Mouse (Mus musculus): ENCODE measurements at regions not wholly inside any gene's neighbourhood (a gene's known extent, or its start where the extent isn't known, plus 50 kb on each side); places are given as distances from the start of the nearest gene placed in this dataset.

- DNase-seq (ENCODE audit: low read depth, low spot score): no peak
These were observed 200.6 kb downstream of the Chm start for GRCm38 (mm10) chrX:112984668-112985067.

GRCm38 (mm10) chrX:112984073-112984472 is 201.2 kb downstream of the Chm start:
- DNase-seq (ENCODE audit: low read depth, low spot score): no peak

- DNase-seq (ENCODE audit: low read depth, low spot score): peak; percentile 12
These were observed 206.7 kb downstream of the Chm start for GRCm38 (mm10) chrX:112978583-112978982.

- DNase-seq (ENCODE audit: low read depth, low spot score): no peak
These were observed 221.2 kb downstream of the Chm start for GRCm38 (mm10) chrX:112964093-112964492.

GRCm38 (mm10) chrX:112949792-112950191 is 235.5 kb downstream of the Chm start:
- DNase-seq (ENCODE audit: low read depth, low spot score): no peak

GRCm38 (mm10) chrX:112947521-112947920 is 237.8 kb downstream of the Chm start:
- DNase-seq (ENCODE audit: low read depth, low spot score): no peak

GRCm38 (mm10) chrX:112925542-112926182 is 227.2 kb upstream of the Pof1b start:
- DNase-seq (ENCODE audit: low read depth, low spot score): no peak

GRCm38 (mm10) chrX:112903631-112904410 is 205.4 kb upstream of the Pof1b start:
- DNase-seq (ENCODE audit: low read depth, low spot score): peak; percentile 8

GRCm38 (mm10) chrX:112886539-112886938 is 188.1 kb upstream of the Pof1b start:
- DNase-seq (ENCODE audit: low read depth, low spot score): no peak

Measured in forelimb bud, embryonic 11.5 days (tissue).